Mouse (Mus musculus) hindbrain, embryonic 11.5 days (tissue): ENCODE data around the gene Trappc2l. TPM values are rescaled to one million over a fixed set of nuclear protein-coding genes. Genes with fewer than 3 reads are reported as not detected.
A peak's percentile ranks its signal among the peaks of the same experiment; 100 is the strongest.

Experiments used
- ATAC-seq: fragments of 200-750 bp; cut with Nextera tagmentation; 2 replicates; pipeline ENCODE4 v1.8.0; 2017; ENCODE audit warnings: mild to moderate bottlenecking, moderate TSS enrichment, moderate library complexity; ENCODE audit not compliant: low FRiP score
- DNase-seq: peaks from one replicate; pipeline ENCODE4 v3.0.0-alpha.2; 2015; ENCODE audit warnings: low spot score
- H3K27ac ChIP-seq: fragments of 300-500 bp; sonication (generic); 2 replicates; pipeline ENCODE4 v1.5.1; 2014; ENCODE audit warnings: mild to moderate bottlenecking, low read depth, low read length
- H3K27me3 ChIP-seq: fragments of 300-500 bp; sonication (generic); 2 replicates; pipeline ENCODE4 v1.6.1; 2014; ENCODE audit warnings: mild to moderate bottlenecking, low read length, moderate library complexity, mixed read lengths; ENCODE audit not compliant: control insufficient read depth, insufficient read depth
- H3K36me3 ChIP-seq: fragments of 300-500 bp; sonication (generic); 2 replicates; pipeline ENCODE4 v1.6.1; 2014; ENCODE audit warnings: mild to moderate bottlenecking, low read length, moderate library complexity, mixed read lengths; ENCODE audit not compliant: control insufficient read depth, insufficient read depth
- H3K4me1 ChIP-seq: fragments of 300-500 bp; sonication (generic); replicated peaks from 2 replicates; pipeline ENCODE4 v1.6.1; 2014; ENCODE audit warnings: low read length, mixed read lengths; ENCODE audit not compliant: control insufficient read depth, insufficient read depth
- H3K4me2 ChIP-seq: fragments of 300-500 bp; sonication (generic); replicated peaks from 2 replicates; pipeline ENCODE4 v1.6.1; 2014; ENCODE audit warnings: mild to moderate bottlenecking, low read depth, low read length
- H3K4me3 ChIP-seq: fragments of 300-500 bp; sonication (generic); 2 replicates; pipeline ENCODE4 v1.5.1; 2014; ENCODE audit warnings: low read depth, low read length
- H3K9ac ChIP-seq: fragments of 300-500 bp; sonication (generic); 2 replicates; pipeline ENCODE4 v1.6.1; 2014; ENCODE audit warnings: low read depth, low read length
- H3K9me3 ChIP-seq: fragments of 300-500 bp; sonication (generic); 2 replicates; pipeline ENCODE4 v1.6.1; 2016; ENCODE audit warnings: low read length; ENCODE audit not compliant: control insufficient read depth
- WGBS: fragments of 180-500 bp; shearing (Covaris S2); extraction: QIAGEN DNeasy Blood & Tissue Kit; methylation state at CpG from one replicate; pipeline ENCODE4 v1.1.7; 2014; 5-methylcytosine and 5-hydroxymethylcytosine counted together
- polyA plus RNA-seq: library from polyadenylated mRNA; unstranded; fragments of >200 nt; fragmentation: Nextera tagmentation; extraction: Ambion mirVana; gene quantifications from 2 replicates; pipeline ENCODE4 v1.2.1, GENCODE M21; 2014

The Trappc2l gene
- polyA plus RNA-seq, 1 experiment from 2014 or later = 48.3 TPM

- Histone ChIP-seq H3K36me3 (no peaks in the 10 kb centered on the region), H3K27me3 (no peaks in the 10 kb centered on the region), H3K4me1 (no peaks in the 10 kb centered on the region), H3K9me3 (no peaks in the 10 kb centered on the region), H3K4me3 (no peak overlapping the region), H3K4me2 (no peak overlapping the region), H3K9ac (no peak overlapping the region), H3K27ac (no peak overlapping the region)
- WGBS = 77% methylated on average over 12 of the region's 12 CpGs
- DNase-seq = no peak
- no peak for ATAC-seq
These were observed 18.2 kb upstream of the Trappc2l start for GRCm38 (mm10) chr8:122593240-122593639.

DNA sequence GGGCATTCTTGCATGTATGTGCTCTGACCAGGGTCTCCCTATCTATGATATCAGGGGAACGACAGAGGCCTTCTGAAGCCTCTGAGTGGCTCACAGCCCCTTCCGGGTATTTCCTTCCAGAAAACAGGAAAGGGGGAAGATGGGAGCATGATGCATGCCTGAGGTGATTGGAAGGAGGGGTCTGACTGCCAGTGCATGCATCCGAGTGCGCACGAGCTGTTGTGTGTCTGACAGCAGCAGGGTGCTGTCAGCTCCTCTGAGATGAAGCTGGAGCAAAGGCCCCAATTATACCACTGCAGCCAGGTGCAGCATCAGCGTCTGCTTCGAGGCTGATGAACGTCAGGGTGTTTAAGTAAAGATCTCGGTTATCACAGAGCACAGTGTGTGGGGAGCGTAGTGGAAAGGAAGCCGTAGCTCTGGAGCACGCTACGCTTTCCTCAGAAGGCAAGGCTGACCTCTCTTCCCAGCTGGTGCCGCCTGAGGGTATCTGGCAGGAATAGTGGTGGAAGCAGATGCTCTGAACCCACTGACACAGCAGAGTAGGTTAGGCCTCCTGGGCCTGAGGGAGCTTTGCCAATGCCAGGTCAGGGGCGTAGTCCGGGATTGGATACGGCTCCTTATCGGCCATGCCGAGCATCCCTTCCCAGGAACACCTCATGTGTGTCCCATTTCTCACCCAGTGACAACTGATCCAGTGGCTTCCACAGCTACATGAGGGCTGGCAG lies 17.5 kb upstream of the Trappc2l start:
- H3K4me2 ChIP-seq = no peak overlapping the region
- H3K27me3 ChIP-seq = no peaks in the 10 kb centered on the region
- H3K4me1 ChIP-seq = no peaks in the 10 kb centered on the region
- DNase-seq (no peak), ATAC-seq (no peak)
- H3K4me3 ChIP-seq = no peak overlapping the region
- no peaks in the 10 kb centered on the region for H3K9me3 ChIP-seq
- 80% methylated on average over 19 of the region's 19 CpGs for WGBS
- peak overlapping the region; percentile 24; the same call in 1 of the 2 replicates for H3K27ac ChIP-seq
- H3K9ac ChIP-seq = 0 out of 2 replicates have a peak overlapping the region, but pooled peaks have one; percentile 11
- no peaks in the 10 kb centered on the region for H3K36me3 ChIP-seq

- no peak overlapping the region for H3K4me2 ChIP-seq
- DNase-seq (no peak), ATAC-seq (no peak)
- no peak overlapping the region for H3K9ac ChIP-seq
- H3K27me3 ChIP-seq = no peaks in the 10 kb centered on the region
- no peaks in the 10 kb centered on the region for H3K9me3 ChIP-seq
- no peak overlapping the region for H3K27ac ChIP-seq
- H3K4me1 ChIP-seq = no peaks in the 10 kb centered on the region
- no peaks in the 10 kb centered on the region for H3K36me3 ChIP-seq
- no peak overlapping the region for H3K4me3 ChIP-seq
- 54% methylated on average over 4 of the region's 4 CpGs for WGBS
These were observed 15.4 kb upstream of the Trappc2l start for GRCm38 (mm10) chr8:122596031-122596430.

GRCm38 (mm10) chr8:122600666-122601065 lies 10.8 kb upstream of the Trappc2l start:
- H3K27me3 ChIP-seq = no peaks in the 10 kb centered on the region
- WGBS = 94% methylated on average over 9 of the region's 9 CpGs
- ATAC-seq (no peak), DNase-seq (no peak)
- no peak overlapping the region for H3K4me3 ChIP-seq
- H3K27ac ChIP-seq = no peak overlapping the region
- H3K36me3 ChIP-seq = no peaks in the 10 kb centered on the region
- H3K4me2 ChIP-seq = no peak overlapping the region
- H3K9me3 ChIP-seq = no peaks in the 10 kb centered on the region
- no peak overlapping the region for H3K9ac ChIP-seq
- no peaks in the 10 kb centered on the region for H3K4me1 ChIP-seq

GRCm38 (mm10) chr8:122604640-122605039 lies 6.8 kb upstream of the Trappc2l start:
- DNase-seq (no peak), ATAC-seq (no peak)
- Histone ChIP-seq H3K4me1 (no peaks in the 10 kb centered on the region), H3K27me3 (no peaks in the 10 kb centered on the region), H3K27ac (no peak overlapping the region), H3K36me3 (no peaks in the 10 kb centered on the region), H3K4me3 (no peak overlapping the region), H3K4me2 (no peak overlapping the region), H3K9ac (no peak overlapping the region), H3K9me3 (no peaks in the 10 kb centered on the region)
- 89% methylated on average over 1 of the region's 1 CpGs for WGBS

DNA sequence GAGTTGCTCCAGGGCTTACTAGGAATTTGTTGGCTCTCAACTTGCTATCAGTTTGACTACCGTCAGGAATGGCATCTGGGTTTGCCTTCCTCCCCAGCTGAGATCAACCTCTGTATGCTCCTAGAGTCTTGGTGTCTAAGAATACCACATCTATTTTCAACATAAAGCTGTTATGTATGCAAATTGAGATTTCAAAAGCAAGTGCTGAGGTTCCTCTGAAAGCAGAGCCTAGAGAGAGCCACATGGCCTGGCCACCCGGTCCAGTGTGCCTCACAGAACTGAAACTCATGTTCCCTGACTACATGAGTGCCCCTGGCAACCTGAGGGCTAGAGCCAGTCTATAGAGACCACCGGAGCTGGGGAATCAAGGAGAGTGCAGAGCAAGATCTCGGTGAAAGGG lies 6.1 kb upstream of the Trappc2l start:
- WGBS = 82% methylated on average over 4 of the region's 4 CpGs
- Histone ChIP-seq H3K4me1 (no peaks in the 10 kb centered on the region), H3K27me3 (no peaks in the 10 kb centered on the region), H3K4me2 (no peak overlapping the region), H3K9ac (no peak overlapping the region), H3K36me3 (no peaks in the 10 kb centered on the region), H3K27ac (no peak overlapping the region), H3K9me3 (no peaks in the 10 kb centered on the region), H3K4me3 (no peak overlapping the region)
- ATAC-seq = no peak
- no peak for DNase-seq

- no peaks in the 10 kb centered on the region for H3K9me3 ChIP-seq
- 88% methylated on average over 11 of the region's 12 CpGs for WGBS
- H3K27ac ChIP-seq = no peak overlapping the region
- DNase-seq = no peak
- no peaks in the 10 kb centered on the region for H3K27me3 ChIP-seq
- no peaks in the 10 kb centered on the region for H3K36me3 ChIP-seq
- peaks cover 2% of the 10 kb centered on the region; the same call in 1 of the 2 replicates for H3K4me1 ChIP-seq
- no peak overlapping the region for H3K4me2 ChIP-seq
- H3K4me3 ChIP-seq = no peak overlapping the region
- no peak for ATAC-seq
- no peak overlapping the region for H3K9ac ChIP-seq
These were observed 4.6 kb upstream of the Trappc2l start for GRCm38 (mm10) chr8:122606810-122607209.

DNA sequence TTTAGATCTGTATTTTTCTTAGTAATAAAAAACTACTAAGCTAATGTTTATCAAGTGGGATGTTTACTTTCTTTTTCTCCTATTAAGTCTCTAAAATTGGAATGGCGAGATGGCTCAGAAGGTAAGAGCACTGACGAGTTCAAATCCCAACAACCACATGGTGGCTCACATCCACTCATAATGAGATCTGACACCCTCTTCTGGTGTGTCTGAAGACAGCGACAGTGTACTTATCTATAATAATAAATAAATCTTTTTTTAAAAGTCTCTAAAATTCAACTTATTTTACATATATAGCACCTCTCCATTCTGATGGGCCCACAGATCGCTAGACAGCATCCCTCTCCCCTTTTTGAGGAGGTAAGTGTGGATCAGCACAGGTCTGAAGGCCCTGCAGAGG lies 1.2 kb upstream of the Trappc2l start:
- Histone ChIP-seq H3K4me2 (peak overlapping the region; percentile 93; the same call in 1 of the 2 replicates), H3K4me1 (peaks cover 2% of the 10 kb centered on the region; the same call in 1 of the 2 replicates), H3K27me3 (no peaks in the 10 kb centered on the region), H3K9me3 (no peaks in the 10 kb centered on the region), H3K4me3 (no peak overlapping the region), H3K27ac (no peak overlapping the region), H3K9ac (no peak overlapping the region), H3K36me3 (no peaks in the 10 kb centered on the region)
- 61% methylated on average over 4 of the region's 4 CpGs for WGBS
- ATAC-seq (no peak), DNase-seq (no peak)

DNA sequence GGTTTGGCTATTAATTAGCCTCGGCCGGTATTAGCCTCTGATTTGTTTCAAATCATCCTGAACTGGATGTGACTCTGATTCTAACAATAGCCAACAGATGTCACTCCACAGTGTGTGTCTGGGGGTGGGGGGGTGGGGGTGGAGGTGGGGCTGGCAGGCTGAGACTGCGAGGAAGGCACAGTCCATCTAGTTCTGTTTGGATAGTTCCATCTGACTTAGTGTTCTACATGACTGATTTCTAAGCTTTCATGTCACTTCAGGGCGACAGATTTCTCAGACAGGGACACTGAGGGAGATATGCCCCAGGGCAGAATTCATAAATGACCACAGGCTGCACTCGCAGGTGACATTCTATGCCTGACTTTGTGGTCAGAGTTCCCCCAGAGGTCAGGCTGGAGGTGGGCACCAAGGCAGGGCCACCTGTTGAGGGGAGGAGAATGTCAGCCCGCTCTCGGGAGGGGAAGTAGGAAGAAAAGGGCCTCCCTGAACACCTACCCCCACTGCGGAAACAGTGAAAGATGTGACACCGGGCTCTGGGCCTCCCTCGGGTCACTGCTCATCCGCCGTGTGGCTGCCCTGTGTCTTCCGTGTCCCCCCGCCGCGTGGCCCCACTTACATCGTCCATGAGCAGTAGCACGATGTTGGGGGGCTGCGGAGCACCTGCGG lies 695 bp upstream of the Trappc2l start:
- no peak for DNase-seq
- no peaks in the 10 kb centered on the region for H3K36me3 ChIP-seq
- 5% methylated on average over 20 of the region's 20 CpGs for WGBS
- H3K4me3 ChIP-seq = peak overlapping the region; percentile 66
- peak overlapping the region; percentile 93 for H3K4me2 ChIP-seq
- H3K27me3 ChIP-seq = no peaks in the 10 kb centered on the region
- H3K4me1 ChIP-seq = peaks cover 2% of the 10 kb centered on the region; the same call in 1 of the 2 replicates
- H3K9me3 ChIP-seq = no peaks in the 10 kb centered on the region
- ATAC-seq = peak; percentile 15
- H3K27ac ChIP-seq = peak overlapping the region; percentile 60
- peak overlapping the region; percentile 70 for H3K9ac ChIP-seq
